Mouse (Mus musculus): ENCODE results near the gene P4hb. TPM values are rescaled to one million over a fixed set of nuclear protein-coding genes. Genes with fewer than 3 reads are reported as not detected.

Gene P4hb
- polyA plus RNA-seq (2017; shearing (Covaris generic)), result 100 to 1,000 TPM; 135 to 164 (median 149) TPM

GRCm38 (mm10) chr11:120572752-120573584, at the start of gene P4hb:
Gene P4hb (minus strand): TSS chr11:120573253.
- peak; percentile 83 for ATAC-seq

GRCm38 (mm10) chr11:120622805-120623204, 49.8 kb upstream of the P4hb start:
- no peak for ATAC-seq

GRCm38 (mm10) chr11:120620195-120620594, 47.1 kb upstream of the P4hb start:
- no peak for ATAC-seq

GRCm38 (mm10) chr11:120618619-120619535, 45.8 kb upstream of the P4hb start:
- ATAC-seq, result no peak

GRCm38 (mm10) chr11:120617519-120618112, 44.6 kb upstream of the P4hb start, which contains the start of gene Pcyt2:
Gene Pcyt2 (minus strand): TSS chr11:120617936.
- peak; percentile 94 for ATAC-seq

GRCm38 (mm10) chr11:120616617-120617294, 43.7 kb upstream of the P4hb start:
- ATAC-seq, result no peak

GRCm38 (mm10) chr11:120615606-120616203, 42.7 kb upstream of the P4hb start:
- ATAC-seq, result no peak

- ATAC-seq, result no peak
Observed at GRCm38 (mm10) chr11:120615167-120615566, 42.1 kb upstream of the P4hb start.

GRCm38 (mm10) chr11:120613976-120614375, 40.9 kb upstream of the P4hb start:
- ATAC-seq, result no peak

GRCm38 (mm10) chr11:120613481-120613972, 40.5 kb upstream of the P4hb start:
- no peak for ATAC-seq

GRCm38 (mm10) chr11:120612763-120613162, 39.7 kb upstream of the P4hb start:
- peak; percentile 57 for ATAC-seq

GRCm38 (mm10) chr11:120610477-120611046, 37.5 kb upstream of the P4hb start:
- no peak for ATAC-seq

- ATAC-seq, result no peak
Observed at GRCm38 (mm10) chr11:120609250-120609649, 36.2 kb upstream of the P4hb start.

GRCm38 (mm10) chr11:120608241-120609034, 35.4 kb upstream of the P4hb start, which contains the start of gene Npb:
Gene Npb (plus strand): TSS chr11:120608477.
- no peak for ATAC-seq

- ATAC-seq, result no peak
Observed at GRCm38 (mm10) chr11:120606764-120607163, 33.7 kb upstream of the P4hb start.

- ATAC-seq, result no peak
Observed at GRCm38 (mm10) chr11:120605667-120606066, 32.6 kb upstream of the P4hb start.

- ATAC-seq, result no peak
Observed at GRCm38 (mm10) chr11:120603545-120603944, 30.5 kb upstream of the P4hb start.

GRCm38 (mm10) chr11:120600716-120601115, 27.7 kb upstream of the P4hb start:
- ATAC-seq, result peak; percentile 49

- no peak for ATAC-seq
Observed at GRCm38 (mm10) chr11:120598990-120599549, 26.0 kb upstream of the P4hb start.
